Mouse (Mus musculus): Measurements from ENCODE around the gene Cenpf.

The Cenpf gene

GRCm38 (mm10) chr1:189630026-189630425, 57.9 kb downstream of the Cenpf start:
- DNase-seq (ENCODE audit: low spot score): no peak

GRCm38 (mm10) chr1:189627976-189628768, 59.7 kb downstream of the Cenpf start:
- peak; percentile 53 for DNase-seq (ENCODE audit: low spot score)

- no peak for DNase-seq (ENCODE audit: low spot score)
Measured at GRCm38 (mm10) chr1:189624756-189625155, 63.1 kb downstream of the Cenpf start.

- DNase-seq (ENCODE audit: low spot score): peak; percentile 19
Measured at GRCm38 (mm10) chr1:189618970-189619740, 68.7 kb downstream of the Cenpf start.

GRCm38 (mm10) chr1:189617381-189617780, 70.5 kb downstream of the Cenpf start:
- no peak for DNase-seq (ENCODE audit: low spot score)

- no peak for DNase-seq (ENCODE audit: low spot score)
Measured at GRCm38 (mm10) chr1:189615246-189615645, 72.6 kb downstream of the Cenpf start.

GRCm38 (mm10) chr1:189613076-189613475, 74.8 kb downstream of the Cenpf start:
- peak; percentile 11 for DNase-seq (ENCODE audit: low spot score)

GRCm38 (mm10) chr1:189611775-189612174, 76.1 kb downstream of the Cenpf start:
- DNase-seq (ENCODE audit: low spot score): no peak

- no peak for DNase-seq (ENCODE audit: low spot score)
Measured at GRCm38 (mm10) chr1:189608640-189609039, 79.2 kb downstream of the Cenpf start.

GRCm38 (mm10) chr1:189608039-189608438, 79.8 kb downstream of the Cenpf start:
- no peak for DNase-seq (ENCODE audit: low spot score)

- DNase-seq (ENCODE audit: low spot score): no peak
Measured at GRCm38 (mm10) chr1:189605598-189606126, 82.2 kb downstream of the Cenpf start.

- peak; percentile 67 for DNase-seq (ENCODE audit: low spot score)
Measured at GRCm38 (mm10) chr1:189597096-189597495, 90.8 kb downstream of the Cenpf start.
